Mouse (Mus musculus): ENCODE data around the gene Tsen54. TPM values are rescaled to one million over a fixed set of nuclear protein-coding genes. Genes with fewer than 3 reads are reported as not detected.

The Tsen54 gene
- total RNA-seq, 2 experiments from 2014 or later, result 12.4 to 14.2 TPM

- Histone ChIP-seq H3K27ac (peak overlapping the region; percentile 91), H3K4me3 (no peak overlapping the region)
- intact Hi-C loops (cut with DNase I), result no loop called here
- no peak for TF ChIP-seq CTCF (IDR thresholded peaks at IDR 0.05)
- DNase-seq (ENCODE audit: extremely low spot score in 1 of 2, low spot score in 2 of 2), result peak in 1 of 2 experiments; percentile 64
Measured at GRCm38 (mm10) chr11:115779038-115779571, 35.4 kb upstream of the Tsen54 start.

GRCm38 (mm10) chr11:115780141-115781070 is 34.1 kb upstream of the Tsen54 start:
- intact Hi-C loops (cut with DNase I), result loop anchor here (2.0 to 5.0 kb wide), 2 partner anchors 32 to 53 kb away; partner anchors contain the start of gene Caskin2
- peak overlapping the region; percentile 50 for H3K4me3 ChIP-seq
- TF ChIP-seq CTCF (IDR thresholded peaks at IDR 0.05), result no peak
- peak overlapping the region; percentile 91 for H3K27ac ChIP-seq
- peak; percentile 51 to 68 for DNase-seq (ENCODE audit: extremely low spot score in 1 of 2, low spot score in 2 of 2)

- no peak for DNase-seq (ENCODE audit: extremely low spot score in 1 of 2, low spot score in 2 of 2)
- Histone ChIP-seq H3K27ac (no peak overlapping the region), H3K4me3 (no peak overlapping the region)
- intact Hi-C loops (cut with DNase I), result no loop called here
- no peak for TF ChIP-seq CTCF (IDR thresholded peaks at IDR 0.05)
Measured at GRCm38 (mm10) chr11:115786473-115786872, 28.1 kb upstream of the Tsen54 start.

GRCm38 (mm10) chr11:115789787-115790186 is 24.7 kb upstream of the Tsen54 start:
- H3K27ac ChIP-seq, result no peak overlapping the region
- intact Hi-C loops (cut with DNase I), result no loop called here
- TF ChIP-seq CTCF (IDR thresholded peaks at IDR 0.05), result no peak
- DNase-seq (ENCODE audit: extremely low spot score in 1 of 2, low spot score in 2 of 2), result no peak
- no peak overlapping the region for H3K4me3 ChIP-seq

GRCm38 (mm10) chr11:115791919-115792318 is 22.6 kb upstream of the Tsen54 start:
- no peak for DNase-seq (ENCODE audit: extremely low spot score in 1 of 2, low spot score in 2 of 2)
- TF ChIP-seq CTCF (IDR thresholded peaks at IDR 0.05), result no peak
- Histone ChIP-seq H3K4me3 (no peak overlapping the region), H3K27ac (no peak overlapping the region)
- intact Hi-C loops (cut with DNase I), result no loop called here

GRCm38 (mm10) chr11:115792353-115792752 is 22.2 kb upstream of the Tsen54 start:
- H3K27ac ChIP-seq, result no peak overlapping the region
- no peak for DNase-seq (ENCODE audit: extremely low spot score in 1 of 2, low spot score in 2 of 2)

GRCm38 (mm10) chr11:115796898-115797297 is 17.6 kb upstream of the Tsen54 start:
- intact Hi-C loops (cut with DNase I), result no loop called here
- no peak overlapping the region for H3K27ac ChIP-seq
- DNase-seq (ENCODE audit: extremely low spot score in 1 of 2, low spot score in 2 of 2), result no peak
- no peak overlapping the region for H3K4me3 ChIP-seq
- no peak for TF ChIP-seq CTCF (IDR thresholded peaks at IDR 0.05)

More at GRCm38 (mm10) chr11:115792353-115792752, 22.2 kb upstream of the Tsen54 start:
- intact Hi-C loops (cut with DNase I), result no loop called here
- TF ChIP-seq CTCF (IDR thresholded peaks at IDR 0.05), result no peak
- no peak overlapping the region for H3K4me3 ChIP-seq

GRCm38 (mm10) chr11:115797665-115798064 is 16.9 kb upstream of the Tsen54 start:
- intact Hi-C loops (cut with DNase I), result no loop called here
- no peak overlapping the region for H3K27ac ChIP-seq
- no peak for TF ChIP-seq CTCF (IDR thresholded peaks at IDR 0.05)
- DNase-seq (ENCODE audit: extremely low spot score in 1 of 2, low spot score in 2 of 2), result no peak
- H3K4me3 ChIP-seq, result no peak overlapping the region

GRCm38 (mm10) chr11:115800981-115801380 is 13.5 kb upstream of the Tsen54 start:
- Histone ChIP-seq H3K27ac (no peak overlapping the region), H3K4me3 (no peak overlapping the region)
- TF ChIP-seq CTCF (IDR thresholded peaks at IDR 0.05), result no peak
- no peak for DNase-seq (ENCODE audit: extremely low spot score in 1 of 2, low spot score in 2 of 2)
- intact Hi-C loops (cut with DNase I), result no loop called here

- intact Hi-C loops (cut with DNase I), result no loop called here
- H3K27ac ChIP-seq, result no peak overlapping the region
- no peak for TF ChIP-seq CTCF (IDR thresholded peaks at IDR 0.05)
- DNase-seq (ENCODE audit: extremely low spot score in 1 of 2, low spot score in 2 of 2), result no peak
- no peak overlapping the region for H3K4me3 ChIP-seq
Measured at GRCm38 (mm10) chr11:115803072-115803709, 11.3 kb upstream of the Tsen54 start.

- DNase-seq (ENCODE audit: extremely low spot score in 1 of 2, low spot score in 2 of 2), result no peak
- TF ChIP-seq CTCF (IDR thresholded peaks at IDR 0.05), result no peak
- intact Hi-C loops (cut with DNase I), result no loop called here
- Histone ChIP-seq H3K4me3 (no peak overlapping the region), H3K27ac (no peak overlapping the region)
Measured at GRCm38 (mm10) chr11:115805005-115805404, 9.5 kb upstream of the Tsen54 start.

GRCm38 (mm10) chr11:115806154-115806553 is 8.4 kb upstream of the Tsen54 start:
- no peak for TF ChIP-seq CTCF (IDR thresholded peaks at IDR 0.05)
- intact Hi-C loops (cut with DNase I), result no loop called here
- no peak for DNase-seq (ENCODE audit: extremely low spot score in 1 of 2, low spot score in 2 of 2)
- no peak overlapping the region for H3K27ac ChIP-seq
- H3K4me3 ChIP-seq, result no peak overlapping the region

Measured in left cerebral cortex, adult 2 months (tissue).